Mouse (Mus musculus) lung, postnatal 0 days (tissue): Measurements from ENCODE around the gene Pald1.

Source experiments
- CTCF ChIP-seq: IDR thresholded peaks from 2 replicates; pipeline ENCODE4 v1.5.1; 2016; ENCODE audit warnings: antibody characterized with exemption, mild to moderate bottlenecking
- EP300 ChIP-seq: IDR thresholded peaks from 2 replicates; pipeline ENCODE4 v1.6.1; 2016; ENCODE audit warnings: antibody characterized with exemption, mild to moderate bottlenecking, control low read depth

- TF ChIP-seq EP300 (no peak), CTCF (no peak)
Observed at GRCm38 (mm10) chr10:61277051-61277450, 106.3 kb downstream of the Pald1 start.
